8 mouse cellular contexts compared by ENCODE assay signal in the genomic region with DNA sequence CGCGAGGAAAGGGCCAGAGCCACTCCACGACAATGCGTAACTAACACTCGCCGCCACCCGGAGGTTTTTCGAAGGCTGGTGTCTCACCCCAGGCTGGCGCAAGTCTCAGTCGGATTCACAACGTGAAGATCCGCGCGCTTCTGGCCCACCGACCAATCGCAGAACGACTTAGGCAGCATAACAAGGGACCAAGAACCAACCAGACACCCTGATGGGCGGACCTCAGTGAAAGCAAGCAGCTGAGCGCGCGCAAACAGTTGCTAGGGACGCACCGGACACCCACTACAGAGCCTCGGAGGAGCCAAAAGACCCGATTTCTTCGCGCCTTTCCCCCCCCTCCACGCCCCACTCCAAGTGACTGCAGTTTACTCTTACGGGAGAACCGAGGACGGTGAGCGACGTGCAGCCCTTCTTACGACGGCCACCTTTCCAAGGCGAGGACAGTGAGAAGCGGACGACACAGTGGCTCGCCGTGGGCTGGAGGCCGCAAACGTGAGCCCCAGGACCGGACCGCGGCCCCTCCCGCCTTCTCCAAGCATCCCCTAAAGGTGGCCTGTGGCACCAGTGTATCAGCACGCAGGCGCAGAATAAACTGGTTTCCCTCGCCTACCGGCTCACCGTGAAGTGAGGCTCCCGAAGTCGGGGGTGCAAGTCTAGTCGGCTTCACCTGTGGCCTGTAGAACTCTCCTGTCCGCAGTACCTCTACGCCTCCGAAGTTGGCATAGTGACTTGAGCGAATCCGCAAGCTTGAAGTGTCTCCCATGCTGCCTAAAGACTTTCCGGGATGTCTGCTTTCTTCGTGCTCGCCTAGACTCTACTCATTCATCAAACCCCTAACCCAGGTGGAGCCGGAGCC. TPM values are rescaled to one million over a fixed set of nuclear protein-coding genes. Genes with fewer than 3 reads are reported as not detected.
A peak's percentile ranks its signal among the peaks of the same experiment; 100 is the strongest.
DNase-seq lines count a peak whose midpoint lies in the region; ATAC-seq lines count a peak whose summit lies in the region.

Gene Ppp1r7 (plus strand): TSS at position 207 of the 856 bp plus-strand sequence.
Gene Pask (minus strand): TSS at position 835 of the 856 bp plus-strand sequence.

- H3K9me3 ChIP-seq in heart, embryonic 13.5 days = no peaks in the 10 kb centered on the region
- no peaks in the 10 kb centered on the region for H3K9me3 ChIP-seq in liver, embryonic 12.5 days (replicated peaks)
- no peaks in the 10 kb centered on the region for H3K9me3 ChIP-seq in stomach, embryonic 15.5 days

- peak; percentile 82 for ATAC-seq in heart, embryonic 13.5 days (ENCODE audit: extremely low read depth, insufficient number of reproducible peaks, low FRiP score, low TSS enrichment)
- ATAC-seq in liver, embryonic 12.5 days = peak; percentile 89
- ATAC-seq in stomach, embryonic 15.5 days (ENCODE audit: insufficient read depth, low FRiP score, low read depth) = peak; percentile 96

- DNase-seq in CD4-positive, CD25-positive, alpha-beta regulatory T cell, adult 2 months (ENCODE audit: low read depth, low spot score) = peak; percentile 97
- DNase-seq in fat pad, adult 2 months (ENCODE audit: extremely low read depth, low read depth, low spot score) = peak; percentile 83
- peak; percentile 96 for DNase-seq in kidney, postnatal 10 days
- DNase-seq in natural killer cell, adult 2 months (ENCODE audit: low spot score in 2 of 2) = peak; percentile 94

- H3K9ac ChIP-seq in heart, embryonic 13.5 days = peak within 1 kb of the TSS; percentile 91
- H3K9ac ChIP-seq in liver, embryonic 12.5 days = peak within 1 kb of the TSS; percentile 92
- H3K9ac ChIP-seq in stomach, embryonic 15.5 days = peak within 1 kb of the TSS; percentile 89

- no peaks in the 10 kb centered on the region for H3K4me1 ChIP-seq in brown adipose tissue, adult 24 weeks (ENCODE audit: control insufficient read depth, insufficient read depth, insufficient read length, low read length)
- peaks cover 15% of the 10 kb centered on the region for H3K4me1 ChIP-seq in heart, embryonic 13.5 days
- peaks cover 39% of the 10 kb centered on the region for H3K4me1 ChIP-seq in liver, embryonic 12.5 days
- H3K4me1 ChIP-seq in stomach, embryonic 15.5 days = peaks cover 4% of the 10 kb centered on the region; the same call in 1 of the 2 replicates

- WGBS in heart, embryonic 13.5 days = under 1% methylated on average over 63 of the region's 63 CpGs
- under 1% methylated on average over 62 of the region's 63 CpGs for WGBS in liver, embryonic 12.5 days (ENCODE audit: insufficient replicate concordance)
- WGBS in stomach, embryonic 15.5 days = under 1% methylated on average over 63 of the region's 63 CpGs

- no peaks in the 10 kb centered on the region for H3K27me3 ChIP-seq in heart, embryonic 13.5 days (replicated peaks)
- no peaks in the 10 kb centered on the region for H3K27me3 ChIP-seq in liver, embryonic 12.5 days (replicated peaks)
- no peaks in the 10 kb centered on the region for H3K27me3 ChIP-seq in stomach, embryonic 15.5 days (replicated peaks)

- no peak within 1 kb of the TSS for H3K27ac ChIP-seq in brown adipose tissue, adult 24 weeks (replicated peaks; ENCODE audit: low read depth, low read length)
- peak within 1 kb of the TSS; percentile 67 for H3K27ac ChIP-seq in heart, embryonic 13.5 days (replicated peaks)
- H3K27ac ChIP-seq in liver, embryonic 12.5 days = peak within 1 kb of the TSS; percentile 79
- peak within 1 kb of the TSS; percentile 46 for H3K27ac ChIP-seq in stomach, embryonic 15.5 days

- H3K36me3 ChIP-seq in heart, embryonic 13.5 days = peaks cover 16% of the 10 kb centered on the region
- peaks cover 27% of the 10 kb centered on the region for H3K36me3 ChIP-seq in liver, embryonic 12.5 days
- H3K36me3 ChIP-seq in stomach, embryonic 15.5 days = peaks cover 4% of the 10 kb centered on the region; the same call in 1 of the 2 replicates

- peak within 1 kb of the TSS; percentile 91 for H3K4me2 ChIP-seq in heart, embryonic 13.5 days
- peak within 1 kb of the TSS; percentile 76 for H3K4me2 ChIP-seq in liver, embryonic 12.5 days
- peak within 1 kb of the TSS; percentile 86 for H3K4me2 ChIP-seq in stomach, embryonic 15.5 days

- peak within 1 kb of the TSS; percentile 79 for H3K4me3 ChIP-seq in brown adipose tissue, adult 24 weeks (ENCODE audit: insufficient read depth, low read depth, low read length)
- peak within 1 kb of the TSS; percentile 86 for H3K4me3 ChIP-seq in heart, embryonic 13.5 days
- H3K4me3 ChIP-seq in liver, embryonic 12.5 days = peak within 1 kb of the TSS; percentile 96
- peak within 1 kb of the TSS; percentile 95 for H3K4me3 ChIP-seq in stomach, embryonic 15.5 days (replicated peaks)

RNA-seq across cellular contexts. Expression of gene Ppp1r7, which starts in this region (rescaled TPM):
- 18.0 and 21.8 TPM in 2 replicates for polyA plus RNA-seq in brown adipose tissue, adult 24 weeks (2012; ENCODE audit: insufficient read depth, insufficient read length, missing spikeins)
- polyA plus RNA-seq in heart, embryonic 13.5 days (2015; fragmentation: Nextera tagmentation; extraction: Ambion mirVana) = 49.2 and 51.8 TPM in 2 replicates
- polyA plus RNA-seq in liver, embryonic 12.5 days (2016; fragmentation: Nextera tagmentation; extraction: Ambion mirVana) = 58.6 and 59.6 TPM in 2 replicates
- polyA plus RNA-seq in stomach, embryonic 15.5 days (2015; fragmentation: Nextera tagmentation; extraction: Ambion mirVana) = 60.7 and 68.7 TPM in 2 replicates

RNA-seq across cellular contexts. Expression of gene Pask, which starts in this region (rescaled TPM):
- polyA plus RNA-seq in brown adipose tissue, adult 24 weeks (2012; ENCODE audit: insufficient read depth, insufficient read length, missing spikeins) = 0.42 TPM in 1 of 2 replicates, not detected in the other
- 7.5 and 7.6 TPM in 2 replicates for polyA plus RNA-seq in heart, embryonic 13.5 days (2015; fragmentation: Nextera tagmentation; extraction: Ambion mirVana)
- 9.7 and 10.0 TPM in 2 replicates for polyA plus RNA-seq in liver, embryonic 12.5 days (2016; fragmentation: Nextera tagmentation; extraction: Ambion mirVana)
- polyA plus RNA-seq in stomach, embryonic 15.5 days (2015; fragmentation: Nextera tagmentation; extraction: Ambion mirVana) = 11.6 TPM in 2 replicates
